Mouse (Mus musculus): Measurements from ENCODE around the gene Lasp1. TPM values are rescaled to one million over a fixed set of nuclear protein-coding genes. Genes with fewer than 3 reads are reported as not detected.

Lasp1 gene
- polyA plus RNA-seq, 1 experiment from 2014 or later = 84.0 TPM

DNA sequence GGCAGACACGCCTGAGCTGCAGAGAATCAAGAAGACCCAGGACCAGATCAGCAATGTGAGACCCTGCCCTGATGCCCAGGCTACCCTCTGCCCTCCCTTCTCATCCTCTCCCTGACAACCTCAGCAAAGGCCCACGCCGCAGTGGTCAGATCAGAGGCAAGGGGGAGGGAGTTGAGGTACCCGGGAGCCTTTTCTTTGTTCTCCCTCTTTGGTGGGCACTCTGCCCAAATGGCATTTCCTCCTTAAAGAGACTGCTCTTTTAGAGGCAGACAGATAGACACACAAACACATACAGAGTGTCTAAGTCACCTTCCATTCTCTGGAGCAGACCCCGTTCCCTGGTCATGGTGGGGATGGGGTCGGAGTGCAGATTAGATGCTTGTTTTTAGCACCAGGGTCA is 26.1 kb downstream of the Lasp1 start:
- DNase-seq (ENCODE audit: low spot score) (no peak), ATAC-seq (ENCODE audit: low FRiP score, low TSS enrichment) (no peak)
- H3K36me3 ChIP-seq (ENCODE audit: control insufficient read depth, insufficient read depth, low read length) = peaks cover 19% of the 10 kb centered on the region
- no peaks in the 10 kb centered on the region for H3K27me3 ChIP-seq (ENCODE audit: control insufficient read depth, insufficient read depth, low read length)
- no peaks in the 10 kb centered on the region for H3K9me3 ChIP-seq (ENCODE audit: control insufficient read depth, low read length)
- no peak overlapping the region for H3K4me2 ChIP-seq (replicated peaks; ENCODE audit: low read depth)
- no peak overlapping the region for H3K27ac ChIP-seq (replicated peaks)
- no peak overlapping the region for H3K9ac ChIP-seq (ENCODE audit: low read length)
- no peak overlapping the region for H3K4me3 ChIP-seq (ENCODE audit: low read depth, low read length)
- H3K4me1 ChIP-seq (replicated peaks; ENCODE audit: control insufficient read depth, insufficient read depth) = no peaks in the 10 kb centered on the region
- TF ChIP-seq EP300 (optimal IDR thresholded peaks at IDR 0.05) = no peak
- TF ChIP-seq CTCF (IDR thresholded peaks at IDR 0.05; ENCODE audit: low read depth) = no peak
- 66% methylated on average over 6 of the region's 6 CpGs for WGBS

DNA sequence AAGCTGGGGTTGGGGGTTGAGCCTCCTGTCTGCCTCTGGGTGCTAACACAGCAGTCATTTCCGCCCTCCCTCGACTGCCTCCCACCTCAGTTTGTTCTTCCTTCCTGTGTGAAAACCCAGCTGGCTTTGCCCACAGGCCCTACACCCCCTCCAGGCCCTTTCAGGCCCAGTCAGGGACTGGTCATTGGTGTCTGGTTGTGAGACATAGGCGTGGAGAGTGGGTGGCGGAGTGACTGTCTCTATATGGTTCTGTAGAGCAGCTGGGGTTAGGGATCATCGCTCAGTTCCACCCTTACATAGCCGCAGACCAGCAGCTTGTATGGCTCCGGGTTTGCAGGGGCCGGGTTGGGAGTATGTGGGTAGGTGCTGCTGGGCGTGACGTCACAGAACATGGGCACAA is 26.5 kb downstream of the Lasp1 start:
- 80% methylated on average over 10 of the region's 10 CpGs for WGBS
- DNase-seq (ENCODE audit: low spot score) (no peak), ATAC-seq (ENCODE audit: low FRiP score, low TSS enrichment) (no peak)
- Histone ChIP-seq H3K27me3 (ENCODE audit: control insufficient read depth, insufficient read depth, low read length) (no peaks in the 10 kb centered on the region), H3K9ac (ENCODE audit: low read length) (no peak overlapping the region), H3K4me1 (replicated peaks; ENCODE audit: control insufficient read depth, insufficient read depth) (no peaks in the 10 kb centered on the region), H3K27ac (replicated peaks) (no peak overlapping the region), H3K4me2 (replicated peaks; ENCODE audit: low read depth) (no peak overlapping the region), H3K4me3 (ENCODE audit: low read depth, low read length) (no peak overlapping the region), H3K36me3 (ENCODE audit: control insufficient read depth, insufficient read depth, low read length) (peaks cover 19% of the 10 kb centered on the region), H3K9me3 (ENCODE audit: control insufficient read depth, low read length) (no peaks in the 10 kb centered on the region)
- no peak for TF ChIP-seq EP300 (optimal IDR thresholded peaks at IDR 0.05)
- TF ChIP-seq CTCF (IDR thresholded peaks at IDR 0.05; ENCODE audit: low read depth) = no peak

GRCm38 (mm10) chr11:97825971-97826370 is 27.2 kb downstream of the Lasp1 start:
- Histone ChIP-seq H3K4me3 (ENCODE audit: low read depth, low read length) (no peak overlapping the region), H3K36me3 (ENCODE audit: control insufficient read depth, insufficient read depth, low read length) (peaks cover 19% of the 10 kb centered on the region), H3K4me1 (replicated peaks; ENCODE audit: control insufficient read depth, insufficient read depth) (no peaks in the 10 kb centered on the region), H3K27ac (replicated peaks) (peak overlapping the region; percentile 61; the same call in 1 of the 2 replicates), H3K4me2 (replicated peaks; ENCODE audit: low read depth) (no peak overlapping the region), H3K9ac (ENCODE audit: low read length) (no peak overlapping the region), H3K27me3 (ENCODE audit: control insufficient read depth, insufficient read depth, low read length) (no peaks in the 10 kb centered on the region), H3K9me3 (ENCODE audit: control insufficient read depth, low read length) (no peaks in the 10 kb centered on the region)
- ATAC-seq (ENCODE audit: low FRiP score, low TSS enrichment) = no peak
- TF ChIP-seq CTCF (IDR thresholded peaks at IDR 0.05; ENCODE audit: low read depth) (no peak), EP300 (optimal IDR thresholded peaks at IDR 0.05) (no peak)
- 59% methylated on average over 9 of the region's 9 CpGs for WGBS
- no peak for DNase-seq (ENCODE audit: low spot score)

- H3K27ac ChIP-seq (replicated peaks) = peak overlapping the region; percentile 61; the same call in 1 of the 2 replicates
Observed at GRCm38 (mm10) chr11:97826414-97826813, 27.6 kb downstream of the Lasp1 start.

GRCm38 (mm10) chr11:97827654-97828053 is 28.9 kb downstream of the Lasp1 start:
- 78% methylated on average over 6 of the region's 6 CpGs for WGBS
- no peaks in the 10 kb centered on the region for H3K4me1 ChIP-seq (replicated peaks; ENCODE audit: control insufficient read depth, insufficient read depth)
- no peak for DNase-seq (ENCODE audit: low spot score)
- H3K36me3 ChIP-seq (ENCODE audit: control insufficient read depth, insufficient read depth, low read length) = peaks cover 15% of the 10 kb centered on the region
- no peak overlapping the region for H3K4me2 ChIP-seq (replicated peaks; ENCODE audit: low read depth)
- ATAC-seq (ENCODE audit: low FRiP score, low TSS enrichment) = peak; percentile 39
- TF ChIP-seq EP300 (optimal IDR thresholded peaks at IDR 0.05) (no peak), CTCF (IDR thresholded peaks at IDR 0.05; ENCODE audit: low read depth) (no peak)
- no peaks in the 10 kb centered on the region for H3K27me3 ChIP-seq (ENCODE audit: control insufficient read depth, insufficient read depth, low read length)
- H3K9me3 ChIP-seq (ENCODE audit: control insufficient read depth, low read length) = no peaks in the 10 kb centered on the region
- no peak overlapping the region for H3K4me3 ChIP-seq (ENCODE audit: low read depth, low read length)
- no peak overlapping the region for H3K9ac ChIP-seq (ENCODE audit: low read length)
- peak overlapping the region; percentile 53 for H3K27ac ChIP-seq (replicated peaks)

More at GRCm38 (mm10) chr11:97826414-97826813, 27.6 kb downstream of the Lasp1 start:
- H3K36me3 ChIP-seq (ENCODE audit: control insufficient read depth, insufficient read depth, low read length) = peaks cover 17% of the 10 kb centered on the region
- no peaks in the 10 kb centered on the region for H3K9me3 ChIP-seq (ENCODE audit: control insufficient read depth, low read length)
- 48% methylated on average over 7 of the region's 7 CpGs for WGBS
- no peak overlapping the region for H3K4me2 ChIP-seq (replicated peaks; ENCODE audit: low read depth)
- ATAC-seq (ENCODE audit: low FRiP score, low TSS enrichment) (no peak), DNase-seq (ENCODE audit: low spot score) (no peak)
- H3K27me3 ChIP-seq (ENCODE audit: control insufficient read depth, insufficient read depth, low read length) = no peaks in the 10 kb centered on the region
- no peak for TF ChIP-seq CTCF (IDR thresholded peaks at IDR 0.05; ENCODE audit: low read depth)
- TF ChIP-seq EP300 (optimal IDR thresholded peaks at IDR 0.05) = no peak
- no peak overlapping the region for H3K4me3 ChIP-seq (ENCODE audit: low read depth, low read length)
- no peaks in the 10 kb centered on the region for H3K4me1 ChIP-seq (replicated peaks; ENCODE audit: control insufficient read depth, insufficient read depth)
- H3K9ac ChIP-seq (ENCODE audit: low read length) = no peak overlapping the region

GRCm38 (mm10) chr11:97829365-97829764 is 30.6 kb downstream of the Lasp1 start:
- ATAC-seq (ENCODE audit: low FRiP score, low TSS enrichment) = no peak

More at GRCm38 (mm10) chr11:97829365-97829764, 30.6 kb downstream of the Lasp1 start:
- no peak overlapping the region for H3K27ac ChIP-seq (replicated peaks)
- peaks cover 23% of the 10 kb centered on the region for H3K36me3 ChIP-seq (ENCODE audit: control insufficient read depth, insufficient read depth, low read length)
- TF ChIP-seq CTCF (IDR thresholded peaks at IDR 0.05; ENCODE audit: low read depth) (no peak), EP300 (optimal IDR thresholded peaks at IDR 0.05) (no peak)
- no peak overlapping the region for H3K4me3 ChIP-seq (ENCODE audit: low read depth, low read length)
- no peaks in the 10 kb centered on the region for H3K9me3 ChIP-seq (ENCODE audit: control insufficient read depth, low read length)
- no peaks in the 10 kb centered on the region for H3K4me1 ChIP-seq (replicated peaks; ENCODE audit: control insufficient read depth, insufficient read depth)
- 85% methylated on average over 7 of the region's 7 CpGs for WGBS
- no peak overlapping the region for H3K4me2 ChIP-seq (replicated peaks; ENCODE audit: low read depth)
- no peak for DNase-seq (ENCODE audit: low spot score)
- no peaks in the 10 kb centered on the region for H3K27me3 ChIP-seq (ENCODE audit: control insufficient read depth, insufficient read depth, low read length)
- H3K9ac ChIP-seq (ENCODE audit: low read length) = no peak overlapping the region

Data from stomach, postnatal 0 days (tissue).